Mouse (Mus musculus): ENCODE measurements at regions not wholly inside any gene's neighbourhood (a gene's known extent, or its start where the extent isn't known, plus 50 kb on each side); places are given as distances from the start of the nearest gene placed in this dataset.

- H3K27ac ChIP-seq (ENCODE audit: insufficient read depth, low read depth), result no peak overlapping the region
- in situ Hi-C loops (cut with MboI; ENCODE audit: low pct_ligation_motif_present, low pct_unique_long_range_greater_than_20kb, low sequenced_read_pairs) (no loop called here), dilution Hi-C loops (cut with MboI; ENCODE audit: extremely low pct_ligation_motif_present, extremely low pct_unique_long_range_greater_than_20kb, low sequenced_read_pairs) (no loop called here)
- H3K79me2 ChIP-seq (replicated peaks; ENCODE audit: control insufficient read depth, extremely low read depth, insufficient read depth, poor library complexity, severe bottlenecking), result no peaks in the 10 kb centered on the region
- 0 out of 4 replicates have a peak, but pooled peaks cover 0 to 6% of the 10 kb centered on the region in 2 experiments for H3K4me1 ChIP-seq (ENCODE audit: control insufficient read depth in 1 of 2, insufficient read depth in 2 of 2)
- no peak overlapping the region for H3K9ac ChIP-seq (ENCODE audit: insufficient read depth, low read depth)
- peaks cover 59% of the 10 kb centered on the region for H3K27me3 ChIP-seq (replicated peaks)
- DNase-seq (ENCODE audit: extremely low read depth), result no peak
- H3K9me3 ChIP-seq (replicated peaks; ENCODE audit: low read length), result no peaks in the 10 kb centered on the region
- no peak for TF ChIP-seq MEF2A (IDR thresholded peaks at IDR 0.05; ENCODE audit: borderline replicate concordance, low read depth, low read length)
- no peak for TF ChIP-seq ZKSCAN1 (IDR thresholded peaks at IDR 0.05; ENCODE audit: borderline replicate concordance, low read depth, low read length)
- TF ChIP-seq USF2 (conservative IDR thresholded peaks at IDR 0.05; ENCODE audit: low read depth, low read length), result no peak
- no peak for TF ChIP-seq ELF1 (IDR thresholded peaks at IDR 0.05; ENCODE audit: low read depth, low read length)
- no peak for TF ChIP-seq IRF4 (IDR thresholded peaks at IDR 0.05; ENCODE audit: low read depth, low read length)
- TF ChIP-seq RCOR1 (conservative IDR thresholded peaks at IDR 0.05; ENCODE audit: low read depth, low read length), result no peak
- TF ChIP-seq TBP (conservative IDR thresholded peaks at IDR 0.05; ENCODE audit: low read depth, low read length), result no peak
- no peak for TF ChIP-seq NELFE (IDR thresholded peaks at IDR 0.05; ENCODE audit: low read depth, low read length)
- no peak for TF ChIP-seq ZMIZ1 (IDR thresholded peaks at IDR 0.05; ENCODE audit: low read depth, low read length)
- no peak for TF ChIP-seq CHD1 (IDR thresholded peaks at IDR 0.05; ENCODE audit: low read depth, low read length)
- no peak for TF ChIP-seq USF1 (IDR thresholded peaks at IDR 0.05; ENCODE audit: low read depth, low read length)
- TF ChIP-seq ZNF384 (IDR thresholded peaks at IDR 0.05; ENCODE audit: low read depth, low read length), result no peak
- no peak for TF ChIP-seq EP300 (IDR thresholded peaks at IDR 0.05; ENCODE audit: low read length)
- TF ChIP-seq TCF12 (IDR thresholded peaks at IDR 0.05; ENCODE audit: low read depth, low read length), result no peak
- no peak for TF ChIP-seq ETS1 (conservative IDR thresholded peaks at IDR 0.05; ENCODE audit: low read depth, low read length)
- TF ChIP-seq MXI1 (IDR thresholded peaks at IDR 0.05; ENCODE audit: low read depth, low read length), result no peak
- no peak for TF ChIP-seq SMC3 (IDR thresholded peaks at IDR 0.05; ENCODE audit: low read depth, low read length)
- no peak for TF ChIP-seq MAX (IDR thresholded peaks at IDR 0.05; ENCODE audit: low read length)
- no peaks in the 10 kb centered on the region for H3K36me3 ChIP-seq (replicated peaks in 1 of 2; ENCODE audit: control insufficient read depth in 1 of 2, insufficient read depth in 1 of 2, low read length in 1 of 2)
- no peak overlapping the region for H3K4me3 ChIP-seq (replicated peaks in 1 of 3; ENCODE audit: low read depth in 2 of 3, low read length in 2 of 3, poor library complexity in 1 of 3)
- no peak overlapping the region for H3K4me2 ChIP-seq (ENCODE audit: insufficient read depth, low read depth, poor library complexity, severe bottlenecking)
Measured at GRCm38 (mm10) chr6:117580951-117581350, 260.0 kb upstream of the Zfp637 start.

- dilution Hi-C loops (cut with MboI; ENCODE audit: extremely low pct_ligation_motif_present, extremely low pct_unique_long_range_greater_than_20kb, low sequenced_read_pairs), result no loop called here
- Histone ChIP-seq H3K36me3 (replicated peaks in 1 of 2; ENCODE audit: control insufficient read depth in 1 of 2, insufficient read depth in 1 of 2, low read length in 1 of 2) (no peaks in the 10 kb centered on the region), H3K9me3 (replicated peaks; ENCODE audit: low read length) (no peaks in the 10 kb centered on the region), H3K4me3 (replicated peaks in 1 of 3; ENCODE audit: low read depth in 2 of 3, low read length in 2 of 3, poor library complexity in 1 of 3) (no peak overlapping the region), H3K4me2 (ENCODE audit: insufficient read depth, low read depth, poor library complexity, severe bottlenecking) (no peak overlapping the region), H3K4me1 (ENCODE audit: control insufficient read depth in 1 of 2, insufficient read depth in 2 of 2) (0 out of 4 replicates have a peak, but pooled peaks cover 0 to 6% of the 10 kb centered on the region in 2 experiments), H3K27me3 (replicated peaks) (peaks cover 39% of the 10 kb centered on the region), H3K9ac (ENCODE audit: insufficient read depth, low read depth) (no peak overlapping the region), H3K79me2 (replicated peaks; ENCODE audit: control insufficient read depth, extremely low read depth, insufficient read depth, poor library complexity, severe bottlenecking) (no peaks in the 10 kb centered on the region), H3K27ac (ENCODE audit: insufficient read depth, low read depth) (no peak overlapping the region)
- DNase-seq (ENCODE audit: extremely low read depth), result peak; percentile 1
- in situ Hi-C loops (cut with MboI; ENCODE audit: low pct_ligation_motif_present, low pct_unique_long_range_greater_than_20kb, low sequenced_read_pairs), result no loop called here
- TF ChIP-seq BHLHE40 (IDR thresholded peaks at IDR 0.05; ENCODE audit: low read depth, low read length) (0 out of 2 replicates have a peak, but pooled peaks have one; percentile 31), CTCF (conservative IDR thresholded peaks at IDR 0.05 in 1 of 2, IDR thresholded peaks at IDR 0.05 in 1 of 2; ENCODE audit: low read depth in 2 of 2, low read length in 2 of 2) (no peak)
Measured at GRCm38 (mm10) chr6:117583121-117583520, 257.9 kb upstream of the Zfp637 start.
